In the genomic region with DNA sequence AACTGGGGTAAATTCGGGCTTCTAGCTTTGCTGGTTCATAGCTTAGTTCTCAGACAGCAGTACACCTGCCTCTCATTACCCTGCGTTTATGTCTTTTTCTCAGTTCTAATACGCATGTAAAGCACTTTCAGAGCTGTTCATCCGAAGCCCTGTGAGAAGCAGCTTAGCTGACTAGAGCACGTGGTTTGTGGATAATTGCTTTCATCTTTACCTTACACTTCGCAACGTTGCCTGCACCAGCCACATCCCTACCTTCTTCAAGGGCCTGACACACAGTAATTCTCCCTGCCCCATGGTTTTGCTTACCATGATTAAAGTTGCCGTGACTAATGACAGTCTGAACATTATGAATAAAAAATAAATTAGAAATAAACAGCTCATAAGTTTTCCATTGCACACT, we compare ENCODE assay signal across 32 mouse cellular contexts. TPM values are rescaled to one million over a fixed set of nuclear protein-coding genes. Genes with fewer than 3 reads are reported as not detected.
"Had no signal": no experiment of that assay in that cellular context is flagged by ENCODE, and none has a peak within 500 bp of the region (broad histone marks: within the 10 kb centered on the region; RNA-seq: fewer than 3 reads in every experiment).

No protein-coding gene starts in this region.

- H3K36me3 ChIP-seq: heart, embryonic 13.5 days; heart, embryonic 15.5 days; intestine, embryonic 15.5 days; limb, embryonic 13.5 days; limb, embryonic 15.5 days; liver, embryonic 12.5 days had no signal

- H3K27me3 ChIP-seq: heart, embryonic 13.5 days; heart, embryonic 15.5 days; intestine, embryonic 15.5 days; limb, embryonic 13.5 days; limb, embryonic 15.5 days; liver, embryonic 12.5 days had no signal

- H3K27ac ChIP-seq: heart, adult 2 months; heart, embryonic 13.5 days; heart, embryonic 15.5 days; intestine, embryonic 15.5 days; limb, embryonic 13.5 days; limb, embryonic 15.5 days; liver, embryonic 12.5 days; liver, embryonic 14.5 days had no signal

- H3K4me3 ChIP-seq: heart, adult 2 months; heart, embryonic 13.5 days; heart, embryonic 15.5 days; intestine, embryonic 15.5 days; limb, embryonic 13.5 days; limb, embryonic 15.5 days; liver, embryonic 12.5 days had no signal

- ATAC-seq: forebrain, postnatal 0 days; inflammation-experienced regulatory T-cells, adult 6 months; intestine, embryonic 15.5 days; intestine, postnatal 0 days; liver, embryonic 12.5 days had no signal

- H3K9me3 ChIP-seq: heart, embryonic 13.5 days; heart, embryonic 15.5 days; intestine, embryonic 15.5 days; limb, embryonic 13.5 days; limb, embryonic 15.5 days; liver, embryonic 12.5 days had no signal

- H3K9ac ChIP-seq: forebrain, postnatal 0 days; heart, embryonic 13.5 days; heart, embryonic 15.5 days; intestine, embryonic 15.5 days; limb, embryonic 13.5 days; limb, embryonic 15.5 days; liver, embryonic 12.5 days; liver, embryonic 14.5 days had no signal

- H3K4me1 ChIP-seq: heart, embryonic 15.5 days; intestine, embryonic 15.5 days had no signal

- DNase-seq: forebrain, postnatal 0 days; gastrocnemius, postnatal 14 days; gastrocnemius, postnatal 36 days; heart, adult 2 months; heart, postnatal 14 days; heart, postnatal 4 days; kidney, adult 18-20 months; kidney, adult 8-10 months; kidney, postnatal 10 days; kidney, postnatal 25 days; kidney, postnatal 4 days; layer of hippocampus, adult 9-11 months; layer of hippocampus, postnatal 36 days; left cerebral cortex, postnatal 4 days had no signal

- H3K4me2 ChIP-seq: heart, embryonic 11.5 days; heart, embryonic 13.5 days; heart, embryonic 15.5 days; intestine, embryonic 15.5 days; limb, embryonic 13.5 days; limb, embryonic 15.5 days; liver, embryonic 12.5 days had no signal

RNA-seq across cellular contexts. Expression of a gene that starts 49.0 kb away (rescaled TPM):
- total RNA-seq: forebrain, postnatal 0 days; gastrocnemius, adult 18-20 months; gastrocnemius, adult 8-10 months; gastrocnemius, postnatal 14 days; gastrocnemius, postnatal 36 days; heart, postnatal 14 days; heart, postnatal 4 days; layer of hippocampus, adult 18-20 months; layer of hippocampus, postnatal 14 days; layer of hippocampus, postnatal 36 days; left cerebral cortex, adult 18-20 months; left cerebral cortex, adult 8-10 months; left cerebral cortex, postnatal 10 days; left cerebral cortex, postnatal 25 days; left cerebral cortex, postnatal 4 days had no signal
- polyA plus RNA-seq: inflammation-experienced regulatory T-cells, adult 6 months had no signal
